Mouse (Mus musculus): ENCODE data around the gene Sbno1.

Gene Sbno1

DNA sequence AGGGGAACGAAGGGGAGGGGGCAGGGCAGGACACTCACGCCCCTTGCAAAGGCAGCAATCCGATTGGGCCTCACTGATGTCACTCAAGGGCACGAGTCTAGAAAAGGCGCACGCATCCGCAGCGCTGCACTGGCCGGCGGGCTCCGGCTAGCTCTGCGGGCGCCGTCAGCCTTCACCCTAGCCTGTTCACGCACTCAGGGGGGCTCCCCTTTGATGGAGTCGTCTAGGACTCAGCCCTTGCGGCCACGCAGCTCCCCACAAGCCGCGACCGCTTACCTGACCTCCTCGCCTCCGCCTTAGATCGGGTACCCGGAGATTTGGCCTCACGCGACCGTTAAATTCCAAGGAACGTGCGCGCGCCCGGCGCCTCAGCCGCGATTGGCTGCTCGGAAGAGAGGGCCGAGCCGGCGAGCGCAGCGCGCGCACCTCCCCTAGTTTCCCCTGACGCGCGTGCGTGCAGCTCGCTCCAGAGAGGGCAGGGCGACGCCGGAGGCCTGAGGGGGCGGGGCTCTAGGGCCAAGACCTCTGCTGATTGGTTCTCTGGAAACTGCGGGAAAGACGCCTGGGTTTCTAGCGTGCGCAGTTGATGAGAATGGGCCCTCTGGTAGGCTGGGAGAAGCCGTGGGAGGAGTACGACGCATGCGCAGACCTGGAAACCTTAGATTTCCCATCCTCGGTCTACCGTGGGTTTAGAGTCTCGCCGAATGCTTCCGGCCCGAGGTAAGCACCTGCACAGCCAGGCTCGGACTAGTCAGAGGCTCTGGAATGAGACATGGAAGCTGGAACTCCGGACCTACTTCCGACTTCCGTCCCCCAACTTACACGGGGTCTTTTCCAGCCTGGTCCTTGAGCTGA is 98.1 kb downstream of the Sbno1 start, which contains the start of the genes Mphosph9 and 2810006K23Rik:
Gene Mphosph9 (minus strand): TSS at position 463 of the 855 bp plus-strand sequence.
Gene 2810006K23Rik (plus strand): TSS at position 580 of the 855 bp plus-strand sequence.
- peak; percentile 100 for DNase-seq

DNA sequence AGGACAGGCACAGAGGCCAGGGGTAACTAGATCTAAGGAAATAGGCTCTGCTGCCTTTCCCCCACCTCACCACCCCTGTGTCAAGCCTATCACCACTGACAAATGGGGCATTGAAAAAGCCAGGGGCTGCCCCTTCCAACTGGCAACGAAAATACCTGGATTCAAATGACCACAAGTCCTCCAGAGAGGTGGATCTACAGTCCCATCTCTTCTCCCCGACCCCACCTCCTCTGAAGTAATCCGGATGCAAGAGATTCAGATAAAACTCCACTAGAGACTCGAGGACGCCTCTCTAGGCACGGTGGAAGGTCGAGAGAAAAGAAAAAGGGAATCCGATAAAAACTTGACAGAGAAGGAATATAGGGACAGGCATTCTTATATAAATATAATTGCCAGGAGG is 99.0 kb downstream of the Sbno1 start:
- DNase-seq = no peak

Measured in layer of hippocampus, adult 9-11 months (tissue).